In the genomic region with DNA sequence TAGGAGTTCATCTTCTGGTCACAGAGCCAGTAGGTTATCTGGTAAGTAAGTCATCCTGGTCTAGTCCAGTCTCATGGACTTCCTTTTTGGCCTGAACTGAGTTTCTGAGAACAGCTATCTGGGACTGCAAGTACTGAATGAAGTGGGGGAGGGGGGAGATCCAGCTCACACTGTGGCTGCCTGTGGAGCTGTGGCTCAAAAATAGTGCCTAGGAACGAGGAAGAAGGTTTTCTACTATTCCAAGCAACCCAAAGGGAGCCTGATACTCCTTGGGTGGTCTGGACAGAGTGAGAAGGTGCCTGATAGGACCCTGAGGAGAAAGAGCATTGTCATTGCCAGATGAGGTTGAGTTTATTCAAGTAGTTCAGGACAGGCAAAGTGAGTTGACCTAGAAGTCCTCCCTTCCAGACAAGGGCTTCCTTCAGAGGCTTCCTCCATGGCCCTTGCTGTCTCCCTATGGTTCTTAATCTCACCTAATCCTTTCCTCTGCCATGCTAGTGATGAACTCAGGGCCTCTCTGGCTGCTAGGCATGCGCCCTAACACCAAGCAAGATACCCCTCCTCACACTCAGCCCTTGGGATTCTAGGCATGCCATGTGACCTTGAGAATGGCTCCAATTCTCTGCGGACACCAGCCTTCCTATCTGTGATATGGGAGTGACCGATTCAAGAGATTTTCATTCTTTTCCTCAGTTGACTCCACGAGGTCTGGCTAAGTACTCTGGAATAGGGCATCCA, we compare ENCODE assay signal across 8 mouse cellular contexts. TPM values are rescaled to one million over a fixed set of nuclear protein-coding genes. Genes with fewer than 3 reads are reported as not detected.
DNase-seq lines count a peak whose midpoint lies in the region; ATAC-seq and TF ChIP-seq lines count a peak whose summit lies in the region.

No protein-coding gene starts in this region.

- no peak for TF ChIP-seq POLR2A in cerebellum, adult 2 months (IDR thresholded peaks at IDR 0.05; ENCODE audit: borderline replicate concordance, insufficient read depth, low read length)

- H3K27ac ChIP-seq in cerebellum, adult 2 months (ENCODE audit: insufficient read depth, low read length): peak overlapping the region; percentile 44; the same call in 1 of the 2 replicates
- peak overlapping the region; percentile 98 for H3K27ac ChIP-seq in hindbrain, embryonic 11.5 days (ENCODE audit: low read depth, low read length)
- H3K27ac ChIP-seq in midbrain, embryonic 13.5 days: peak overlapping the region; percentile 100

- H3K27me3 ChIP-seq in cerebellum, adult 2 months (ENCODE audit: control insufficient read depth, insufficient read depth, low read length): no peaks in the 10 kb centered on the region
- peaks cover 2% of the 10 kb centered on the region for H3K27me3 ChIP-seq in megakaryocyte, embryonic 14.5 days (replicated peaks)
- no peaks in the 10 kb centered on the region for H3K27me3 ChIP-seq in hindbrain, embryonic 11.5 days (ENCODE audit: control insufficient read depth, insufficient read depth, low read length)
- no peaks in the 10 kb centered on the region for H3K27me3 ChIP-seq in midbrain, embryonic 13.5 days

- H3K36me3 ChIP-seq in megakaryocyte, embryonic 14.5 days (replicated peaks; ENCODE audit: low read length): peaks cover 9% of the 10 kb centered on the region
- no peaks in the 10 kb centered on the region for H3K36me3 ChIP-seq in hindbrain, embryonic 11.5 days (ENCODE audit: control insufficient read depth, insufficient read depth, low read length)
- peaks cover 8% of the 10 kb centered on the region; the same call in 1 of the 2 replicates for H3K36me3 ChIP-seq in midbrain, embryonic 13.5 days

- no peak for ATAC-seq in megakaryocyte, adult 5-6 weeks (ENCODE audit: poor library complexity, severe bottlenecking)
- peak; percentile 4; the same call in 1 of the 2 replicates for ATAC-seq in hindbrain, embryonic 11.5 days (ENCODE audit: low FRiP score)
- peak; percentile 3; the same call in 1 of the 2 replicates for ATAC-seq in midbrain, embryonic 13.5 days

- H3K9me3 ChIP-seq in megakaryocyte, embryonic 14.5 days: no peaks in the 10 kb centered on the region
- H3K9me3 ChIP-seq in hindbrain, embryonic 11.5 days (ENCODE audit: control insufficient read depth, low read length): no peaks in the 10 kb centered on the region
- no peaks in the 10 kb centered on the region for H3K9me3 ChIP-seq in midbrain, embryonic 13.5 days

- H3K4me1 ChIP-seq in cerebellum, adult 2 months (ENCODE audit: control insufficient read depth, insufficient read depth, low read length): peaks cover 3% of the 10 kb centered on the region; the same call in 1 of the 2 replicates
- H3K4me1 ChIP-seq in megakaryocyte, embryonic 14.5 days: peaks cover 45% of the 10 kb centered on the region
- H3K4me1 ChIP-seq in hindbrain, embryonic 11.5 days (replicated peaks; ENCODE audit: control insufficient read depth, insufficient read depth, low read length): no peaks in the 10 kb centered on the region
- H3K4me1 ChIP-seq in midbrain, embryonic 13.5 days (replicated peaks): peaks cover 27% of the 10 kb centered on the region

- DNase-seq in cerebellum, adult 2 months: peak in 1 of 2 experiments; percentile 22
- DNase-seq in cerebellum, adult 11 months: no peak
- DNase-seq in hindbrain, embryonic 11.5 days (ENCODE audit: low spot score): peak; percentile 9
- DNase-seq in urinary bladder, postnatal 14 days (ENCODE audit: low spot score): no peak
- DNase-seq in c-Kit-positive CD71-positive TER-119-positive erythroid progenitor cells, embryonic 14.5 days (ENCODE audit: low spot score): no peak

- TF ChIP-seq CTCF in cerebellum, adult 2 months (IDR thresholded peaks at IDR 0.05; ENCODE audit: borderline replicate concordance, insufficient read depth, low read depth, low read length): no peak

- H3K4me2 ChIP-seq in hindbrain, embryonic 11.5 days (replicated peaks; ENCODE audit: low read depth, low read length): peak overlapping the region; percentile 44
- H3K4me2 ChIP-seq in midbrain, embryonic 13.5 days (replicated peaks): peak overlapping the region; percentile 78

- WGBS in cerebellum, adult 2 months: 30% methylated on average over 5 of the region's 5 CpGs
- whole genome bisulfite sequencing in hindbrain, embryonic 11.5 days: 27% methylated on average over 5 of the region's 5 CpGs
- 23% methylated on average over 5 of the region's 5 CpGs for WGBS in midbrain, embryonic 13.5 days

- H3K4me3 ChIP-seq in cerebellum, adult 2 months (replicated peaks; ENCODE audit: insufficient read depth, low read depth, low read length): peak overlapping the region; percentile 99
- peak overlapping the region; percentile 97 for H3K4me3 ChIP-seq in megakaryocyte, embryonic 14.5 days (replicated peaks)
- H3K4me3 ChIP-seq in hindbrain, embryonic 11.5 days (ENCODE audit: low read depth, low read length): peak overlapping the region; percentile 88
- peak overlapping the region; percentile 84 for H3K4me3 ChIP-seq in midbrain, embryonic 13.5 days (replicated peaks)

- H3K9ac ChIP-seq in hindbrain, embryonic 11.5 days (ENCODE audit: low read depth, low read length): peak overlapping the region; percentile 28
- H3K9ac ChIP-seq in midbrain, embryonic 13.5 days (replicated peaks): peak overlapping the region; percentile 93

RNA-seq across cellular contexts. Expression of a gene that starts 14.6 kb away (rescaled TPM):
- 27.6 and 29.3 TPM in 2 replicates for polyA plus RNA-seq in cerebellum, adult 2 months (2012; rRNA removed)
- polyA plus RNA-seq in megakaryocyte, embryonic 14.5 days (2012; ENCODE audit: insufficient read depth, low replicate concordance): 1.8 and 5.0 TPM in 2 replicates
- 19.7 and 22.1 TPM in 2 replicates for total RNA-seq in megakaryocyte, adult 5-6 weeks (2015)
- total RNA-seq in megakaryocyte, adult 5-6 weeks (2017): 17.2 and 18.1 TPM in 2 replicates
- 27.8 and 34.5 TPM in 2 replicates for polyA plus RNA-seq in hindbrain, embryonic 11.5 days (2014; fragmentation: Nextera tagmentation; extraction: Ambion mirVana)
- 37.5 and 38.2 TPM in 2 replicates for polyA plus RNA-seq in midbrain, embryonic 13.5 days (2015; fragmentation: Nextera tagmentation; extraction: Ambion mirVana)

Comparison
In these comparisons a context has a peak if more than half of its experiments do, and no peak if none do; other contexts are left out.
1. H3K27ac ChIP-seq: peak in every context shown above with its lines; median percentile 100 in midbrain, embryonic 13.5 days; 98 in hindbrain, embryonic 11.5 days; 44 in cerebellum, adult 2 months.